Mouse (Mus musculus) thymus, postnatal 14 days (tissue): ENCODE results near the gene Nuak2.
A peak's percentile ranks its signal among the peaks of the same experiment; 100 is the strongest.

Experiments used
- DNase-seq: peaks from one replicate; pipeline ENCODE4 v3.0.0; 2021

Nuak2 gene

GRCm38 (mm10) chr1:132298801-132299464, 17.0 kb upstream of the Nuak2 start:
- peak; percentile 14 for DNase-seq

GRCm38 (mm10) chr1:132299744-132300143, 16.2 kb upstream of the Nuak2 start:
- DNase-seq: no peak

DNA sequence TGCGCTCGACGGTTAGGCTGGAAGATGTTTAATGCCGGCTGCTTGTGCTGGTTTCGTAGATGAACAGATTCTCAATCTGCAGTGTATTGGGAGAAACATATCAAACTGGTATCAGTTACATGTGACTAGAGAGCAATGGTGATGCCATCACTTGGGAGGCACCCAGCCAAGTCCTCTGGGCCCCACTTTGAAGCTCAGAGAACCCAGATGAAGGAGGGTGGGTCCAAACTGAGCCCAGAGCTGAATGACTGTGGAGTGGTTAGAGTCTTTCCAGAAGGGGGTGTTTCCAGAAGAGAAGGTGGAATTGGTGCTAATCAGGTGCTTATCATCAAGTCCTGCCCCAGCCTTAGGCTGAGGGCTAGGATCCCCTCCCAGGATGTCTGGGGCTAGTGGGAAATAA, 14.7 kb upstream of the Nuak2 start:
- DNase-seq: no peak

GRCm38 (mm10) chr1:132302341-132302866, 13.5 kb upstream of the Nuak2 start:
- DNase-seq: no peak

GRCm38 (mm10) chr1:132304618-132305214, 11.2 kb upstream of the Nuak2 start:
- no peak for DNase-seq

DNA sequence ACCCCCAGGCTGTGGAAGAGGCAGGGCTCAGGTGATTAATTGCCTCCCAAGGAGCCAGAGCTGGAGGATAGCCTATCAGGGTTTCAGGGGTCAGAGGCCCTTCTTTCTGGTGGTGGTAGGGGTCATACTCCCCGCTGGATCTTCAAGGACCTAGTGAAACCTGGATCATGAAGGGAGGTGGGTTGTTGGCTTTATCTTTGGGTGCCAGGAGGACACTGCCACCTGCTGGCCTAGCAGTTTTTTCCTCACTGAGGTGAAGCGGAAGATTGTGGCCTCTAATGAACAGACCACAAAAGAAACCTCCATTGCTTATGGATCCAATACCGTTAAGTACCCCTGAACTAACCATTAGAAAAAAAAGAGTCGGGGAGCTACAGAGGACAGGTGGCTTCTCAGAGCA, 9.8 kb upstream of the Nuak2 start:
- DNase-seq: peak; percentile 44

DNA sequence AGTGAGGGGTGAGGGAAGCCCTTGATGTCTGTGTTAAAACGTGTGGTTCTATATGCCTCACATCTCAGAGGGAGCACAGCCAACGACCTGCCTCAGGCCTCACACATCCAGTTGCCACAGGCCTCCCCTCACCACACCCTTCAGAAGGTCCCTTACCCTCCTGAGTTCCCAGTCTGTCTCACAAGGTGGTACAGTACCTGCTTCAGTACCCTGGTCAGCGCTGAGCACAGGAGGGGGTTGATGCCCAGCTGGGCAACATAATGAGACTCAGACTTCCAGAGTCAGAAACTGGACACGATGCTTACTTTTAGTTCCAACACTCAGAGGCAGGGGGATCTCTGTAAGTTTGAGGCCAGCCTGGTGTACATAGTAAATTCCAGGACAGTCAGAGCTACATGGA, 9.1 kb upstream of the Nuak2 start:
- DNase-seq: no peak

- DNase-seq: no peak
Measured at GRCm38 (mm10) chr1:132307962-132308361, 8.0 kb upstream of the Nuak2 start.

- no peak for DNase-seq
Measured at GRCm38 (mm10) chr1:132308674-132309073, 7.3 kb upstream of the Nuak2 start.

- no peak for DNase-seq
Measured at GRCm38 (mm10) chr1:132310754-132311153, 5.2 kb upstream of the Nuak2 start.

DNA sequence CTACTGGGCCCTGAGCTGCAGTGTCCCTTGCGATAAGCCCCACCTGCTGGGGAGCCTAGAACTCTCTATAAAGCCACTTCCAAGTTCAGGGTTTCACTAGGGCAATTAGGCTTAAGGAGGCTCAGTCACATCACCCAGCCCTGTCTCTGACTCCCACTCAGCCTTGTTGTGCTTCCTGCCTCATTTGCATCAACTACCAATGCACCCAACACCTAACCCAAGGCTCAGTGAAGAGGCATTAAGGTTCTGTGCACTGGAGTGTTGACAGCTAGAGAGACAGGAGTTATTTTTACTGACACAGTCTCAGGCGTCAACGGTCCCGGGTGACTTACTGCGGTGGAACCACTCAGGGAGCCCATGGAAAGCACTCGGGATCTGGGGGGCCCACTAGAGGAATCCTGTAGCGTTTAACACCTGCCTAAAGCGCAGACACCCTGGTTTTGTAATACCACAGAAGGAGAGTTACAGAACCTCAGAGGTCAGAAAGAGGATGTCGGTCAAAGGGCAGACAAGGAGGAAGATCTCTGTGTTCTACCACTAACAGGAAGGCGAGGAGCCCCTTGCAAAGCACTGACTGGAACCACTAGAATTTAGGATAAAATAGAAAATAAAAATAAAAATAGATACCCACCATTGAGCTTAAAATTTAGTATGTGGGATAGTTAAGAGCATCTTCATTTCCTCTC, 4.6 kb upstream of the Nuak2 start:
- peak; percentile 18 for DNase-seq

DNA sequence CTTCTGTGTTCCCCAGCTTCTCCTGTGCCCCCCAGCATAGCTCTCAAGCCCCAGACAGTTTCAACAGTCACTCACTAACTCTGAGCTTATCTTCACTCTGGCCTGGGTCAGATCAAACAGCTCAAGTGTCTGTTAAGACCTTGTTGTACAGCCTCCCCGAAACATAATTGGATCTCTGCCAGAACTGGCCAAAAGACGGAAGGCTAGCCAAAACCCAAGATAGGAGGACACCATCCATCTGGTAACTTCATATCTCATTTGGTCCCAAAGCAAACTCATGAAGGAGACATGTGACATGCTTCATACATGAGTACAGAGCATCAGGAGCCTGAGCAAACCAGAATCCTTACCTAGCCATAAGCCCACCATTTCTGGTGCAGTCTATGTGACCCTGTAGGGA, 3.9 kb upstream of the Nuak2 start:
- no peak for DNase-seq

GRCm38 (mm10) chr1:132312703-132313102, 3.2 kb upstream of the Nuak2 start:
- DNase-seq: peak; percentile 40

- DNase-seq: no peak
Measured at GRCm38 (mm10) chr1:132316625-132316994, 684 bp downstream of the Nuak2 start.

- DNase-seq: no peak
Measured at GRCm38 (mm10) chr1:132317413-132317812, 1.5 kb downstream of the Nuak2 start.

DNA sequence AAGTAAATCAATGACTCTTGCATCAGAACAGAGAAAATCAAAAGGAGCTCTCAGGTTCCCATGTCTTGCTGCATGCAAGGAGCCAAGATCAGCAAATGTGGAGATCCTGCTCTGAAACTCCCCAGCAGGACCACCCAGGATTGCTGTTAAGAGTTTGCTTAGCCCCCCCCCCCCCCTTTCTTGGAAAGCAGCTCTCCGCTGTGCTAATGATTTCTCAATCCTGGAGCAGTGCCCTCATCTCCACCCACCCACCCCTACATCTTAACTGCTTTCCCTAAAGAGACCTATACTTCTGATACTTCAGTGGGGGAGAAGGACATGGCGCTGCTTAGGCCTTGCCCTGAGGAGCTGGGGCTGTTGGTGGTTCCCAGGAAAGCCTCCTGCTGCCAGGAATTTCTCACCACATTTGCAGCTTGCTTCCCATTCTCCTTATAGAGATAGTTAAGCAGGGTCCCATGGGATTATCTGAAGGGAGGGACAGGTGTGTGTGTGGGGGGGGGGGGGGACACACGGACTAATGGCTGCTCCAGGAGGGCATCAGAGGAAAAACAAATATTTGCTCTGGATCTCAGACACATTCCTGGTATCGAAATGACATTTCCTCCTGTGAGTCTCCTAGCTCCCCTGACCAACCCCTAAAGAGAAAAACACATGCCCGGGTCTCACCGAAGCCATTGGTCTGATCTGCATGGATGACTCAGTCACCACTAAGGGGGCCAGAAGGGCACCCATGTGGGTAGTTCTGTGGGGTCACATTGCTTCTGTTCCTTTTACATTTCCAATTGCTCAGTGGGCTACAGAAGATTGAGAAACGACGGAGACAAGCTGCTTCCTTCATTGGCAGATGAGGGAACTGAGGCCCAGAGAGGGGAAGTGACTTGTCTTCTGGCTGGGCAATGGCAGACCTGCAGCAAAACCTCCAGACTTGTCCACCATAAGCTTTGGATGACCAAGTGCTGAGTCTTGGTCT, 2.3 kb downstream of the Nuak2 start:
- DNase-seq: no peak

DNA sequence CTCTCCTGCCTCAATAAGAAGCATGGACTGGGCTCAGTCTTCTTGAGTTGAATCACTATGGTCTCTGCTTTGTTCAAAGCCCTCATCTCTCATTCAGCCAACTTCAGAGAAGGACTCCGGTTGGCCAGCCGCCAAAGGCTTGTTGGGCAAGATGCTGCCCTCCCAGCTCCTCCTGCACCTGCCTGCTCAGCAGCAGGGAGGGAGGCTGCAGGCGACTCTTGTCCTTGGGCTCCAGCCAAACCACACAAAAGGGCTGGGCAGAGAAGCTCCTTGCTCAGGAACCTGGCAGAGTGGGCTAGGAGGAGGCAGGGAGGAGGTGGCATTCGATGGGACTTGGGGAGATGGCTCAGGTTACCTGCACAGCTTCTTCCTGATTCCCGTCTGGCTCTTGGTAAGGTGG, 3.3 kb downstream of the Nuak2 start:
- no peak for DNase-seq

DNA sequence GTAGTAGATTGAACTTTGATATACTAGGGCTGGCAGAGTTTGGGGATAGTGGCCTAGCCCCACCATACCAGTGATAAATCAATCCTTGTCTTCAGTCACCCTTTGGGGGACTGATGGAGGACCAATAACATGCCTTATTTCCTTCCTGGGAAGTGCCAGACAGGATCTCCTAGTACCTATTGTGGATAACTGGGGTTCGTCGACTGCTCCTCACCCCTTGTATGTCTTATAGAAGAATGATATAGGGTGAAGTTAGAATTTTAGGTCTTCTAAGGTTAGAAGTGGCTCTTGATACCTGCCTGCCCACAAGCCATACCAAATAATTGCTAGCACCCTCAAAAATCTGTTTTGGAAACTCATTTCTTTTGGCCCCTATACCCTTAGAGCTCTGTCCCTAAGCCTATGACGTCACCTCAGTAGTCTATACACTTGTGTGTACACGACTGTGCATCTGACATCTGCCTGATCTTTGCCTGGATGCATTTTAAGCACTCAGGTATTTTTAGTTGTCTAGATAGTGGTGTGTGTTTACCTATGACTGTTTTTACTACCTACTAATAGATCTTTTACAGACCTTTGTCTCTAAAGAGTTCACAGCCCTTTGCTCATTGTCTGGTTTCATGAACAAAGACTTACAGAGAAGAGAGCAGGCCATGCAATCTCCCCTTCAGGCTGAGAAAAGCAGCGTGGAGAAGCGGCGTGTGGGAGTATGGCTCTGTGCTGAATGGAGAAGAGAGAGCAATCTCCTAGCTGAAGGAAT, 6.1 kb downstream of the Nuak2 start:
- DNase-seq: no peak

GRCm38 (mm10) chr1:132322711-132323542, 7.0 kb downstream of the Nuak2 start:
- DNase-seq: no peak

DNA sequence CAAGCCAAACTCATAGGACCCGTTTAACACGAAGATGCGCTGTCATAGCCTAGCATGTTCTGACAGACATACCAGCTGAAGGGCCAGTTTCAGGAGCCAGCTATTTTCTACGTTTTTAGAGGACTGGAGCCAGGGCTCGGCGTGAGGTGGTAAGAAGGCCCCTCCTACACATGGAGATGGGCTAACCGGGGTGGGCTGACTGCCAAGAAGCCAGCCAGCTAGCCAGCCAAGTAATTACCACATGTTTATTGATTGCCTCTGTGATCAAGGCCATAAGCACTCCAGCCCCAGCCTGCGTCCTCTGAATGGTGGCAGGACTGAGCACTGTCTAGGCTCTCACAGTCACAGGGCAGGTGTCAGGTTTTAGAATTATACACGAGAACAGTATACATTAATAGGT, 10.9 kb downstream of the Nuak2 start:
- DNase-seq: no peak

DNA sequence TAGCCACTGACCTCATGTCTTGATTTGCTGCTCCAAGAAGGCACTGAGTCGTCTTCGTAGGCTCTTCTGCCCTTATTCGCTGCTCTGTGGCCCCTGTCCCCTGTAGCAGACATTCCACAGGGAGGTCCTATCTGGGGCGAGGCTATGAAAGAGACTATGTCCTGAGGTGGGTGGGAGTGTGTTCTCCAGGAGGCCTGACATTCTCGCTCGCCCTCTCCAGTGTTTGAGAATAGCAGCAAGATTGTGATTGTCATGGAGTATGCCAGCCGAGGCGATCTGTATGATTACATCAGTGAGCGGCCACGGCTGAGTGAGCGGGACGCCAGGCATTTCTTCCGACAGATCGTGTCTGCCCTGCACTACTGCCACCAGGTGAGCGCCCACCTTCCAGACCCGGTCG, 11.6 kb downstream of the Nuak2 start:
- DNase-seq: no peak
